In genomic region chr17:25067442-25067851, GRCm38 (mm10) we compare ENCODE assay signal across 9 mouse cellular contexts. TPM values are rescaled to one million over a fixed set of nuclear protein-coding genes. Genes with fewer than 3 reads are reported as not detected.
DNase-seq lines count a peak whose midpoint lies in the region; ATAC-seq lines count a peak whose summit lies in the region.
"Had no signal": no experiment of that assay in that cellular context is flagged by ENCODE, and none has a peak within 500 bp of the region (broad histone marks: within the 10 kb centered on the region; RNA-seq: fewer than 3 reads in every experiment).

No protein-coding gene starts in this region.

- H3K27me3 ChIP-seq in liver, embryonic 16.5 days (ENCODE audit: control insufficient read depth, insufficient read depth, low read depth, low read length): no peaks in the 10 kb centered on the region
- H3K27me3 ChIP-seq: midbrain, embryonic 13.5 days; Patski had no signal

- H3K9ac ChIP-seq in liver, embryonic 16.5 days (ENCODE audit: low read depth, low read length): no peak overlapping the region
- H3K9ac ChIP-seq: midbrain, embryonic 13.5 days had no signal

- H3K36me3 ChIP-seq in liver, embryonic 16.5 days (ENCODE audit: control insufficient read depth, insufficient read depth): no peaks in the 10 kb centered on the region

- intact Hi-C loops in heart, postnatal 10 days (cut with DNase I): no loop called here
- intact Hi-C loops in left cerebral cortex, postnatal 14 days (cut with DNase I): no loop called here

- H3K27ac ChIP-seq in liver, embryonic 16.5 days (ENCODE audit: low read length): peak overlapping the region; percentile 27; the same call in 1 of the 2 replicates
- H3K27ac ChIP-seq: midbrain, embryonic 13.5 days had no signal

- WGBS in liver, embryonic 16.5 days (ENCODE audit: insufficient replicate concordance): 29% methylated on average over 8 of the region's 8 CpGs

- no peaks in the 10 kb centered on the region for H3K9me3 ChIP-seq in liver, embryonic 16.5 days (replicated peaks; ENCODE audit: control insufficient read depth, low read length)
- H3K9me3 ChIP-seq: midbrain, embryonic 13.5 days had no signal

- 0 out of 2 replicates have a peak, but pooled peaks have one; percentile 12 for ATAC-seq in liver, embryonic 16.5 days (ENCODE audit: low read depth)
- ATAC-seq: midbrain, embryonic 13.5 days; Patski had no signal

- no peak overlapping the region for H3K4me3 ChIP-seq in liver, embryonic 16.5 days (ENCODE audit: low read depth, low read length)
- H3K4me3 ChIP-seq: midbrain, embryonic 13.5 days had no signal

- peaks cover 19% of the 10 kb centered on the region for H3K4me1 ChIP-seq in liver, embryonic 16.5 days (ENCODE audit: control insufficient read depth, low read depth, low read length)
- H3K4me1 ChIP-seq: midbrain, embryonic 13.5 days had no signal

- no peak overlapping the region for H3K4me2 ChIP-seq in liver, embryonic 16.5 days (ENCODE audit: low read depth, low read length)
- H3K4me2 ChIP-seq: midbrain, embryonic 13.5 days had no signal

- peak; percentile 39 for DNase-seq in adrenal gland, postnatal 10 days
- peak; percentile 53 for DNase-seq in adrenal gland, postnatal 14 days
- peak; percentile 63 for DNase-seq in heart, postnatal 10 days
- no peak for DNase-seq in embryo, embryonic 10 days (ENCODE audit: low spot score)
- no peak for DNase-seq in B cell, adult 2 months
- no peak for DNase-seq in left cerebral cortex, postnatal 14 days (ENCODE audit: low spot score in 2 of 2)

RNA-seq across cellular contexts. Expression of gene Tmem204, which starts 15.9 kb away (rescaled TPM):
- 10 to 100 TPM; 23.1 to 31.8 TPM for total RNA-seq in adrenal gland, postnatal 10 days (2021)
- total RNA-seq in adrenal gland, postnatal 14 days (2021): 30.1 and 30.2 TPM in 2 replicates
- 10 to 100 TPM; 42.1 to 42.2 TPM for total RNA-seq in heart, postnatal 10 days (2021)
- polyA plus RNA-seq in liver, embryonic 16.5 days (2015; fragmentation: Nextera tagmentation; extraction: Ambion mirVana): 6.2 and 7.3 TPM in 2 replicates
- 10 to 100 TPM in 1 of 2 experiments, 1 to 10 TPM in 1; 9.5 to 11.9 TPM for total RNA-seq in left cerebral cortex, postnatal 14 days (2021)

RNA-seq across cellular contexts. Expression of gene Telo2, which starts 48.3 kb away (rescaled TPM):
- 10 to 100 TPM; 17.6 to 30.4 TPM for total RNA-seq in adrenal gland, postnatal 10 days (2021)
- 19.9 and 27.3 TPM in 2 replicates for total RNA-seq in adrenal gland, postnatal 14 days (2021)
- total RNA-seq in heart, postnatal 10 days (2021): 10 to 100 TPM; 15.2 to 16.8 TPM
- polyA plus RNA-seq in liver, embryonic 16.5 days (2015; fragmentation: Nextera tagmentation; extraction: Ambion mirVana): 12.2 TPM in 2 replicates
- 10 to 100 TPM; 29.8 to 32.3 TPM for total RNA-seq in left cerebral cortex, postnatal 14 days (2021)

RNA-seq across cellular contexts. Expression of gene Ift140, which starts 51.6 kb away (rescaled TPM):
- 10 to 100 TPM; 25.0 to 28.2 TPM for total RNA-seq in adrenal gland, postnatal 10 days (2021)
- 30.0 and 43.7 TPM in 2 replicates for total RNA-seq in adrenal gland, postnatal 14 days (2021)
- 1 to 10 TPM; 7.3 to 7.8 TPM for total RNA-seq in heart, postnatal 10 days (2021)
- 145 and 146 TPM in 2 replicates for polyA plus RNA-seq in liver, embryonic 16.5 days (2015; fragmentation: Nextera tagmentation; extraction: Ambion mirVana)
- 10 to 100 TPM; 19.8 to 22.9 TPM for total RNA-seq in left cerebral cortex, postnatal 14 days (2021)

RNA-seq across cellular contexts. Expression of gene Cramp1l, which starts 51.9 kb away (rescaled TPM):
- 10 to 100 TPM; 18.7 to 20.0 TPM for total RNA-seq in adrenal gland, postnatal 10 days (2021)
- total RNA-seq in adrenal gland, postnatal 14 days (2021): 23.3 and 26.7 TPM in 2 replicates
- 10 to 100 TPM; 15.2 to 15.9 TPM for total RNA-seq in heart, postnatal 10 days (2021)
- polyA plus RNA-seq in liver, embryonic 16.5 days (2015; fragmentation: Nextera tagmentation; extraction: Ambion mirVana): 2.7 and 2.9 TPM in 2 replicates
- total RNA-seq in left cerebral cortex, postnatal 14 days (2021): 10 to 100 TPM; 26.0 to 27.9 TPM

RNA-seq across cellular contexts. Expression of gene Ptx4, which starts 53.1 kb away (rescaled TPM):
- total RNA-seq in adrenal gland, postnatal 10 days (2021): under 1 TPM; 0.18 to 0.69 TPM
- not detected in 2 replicates for total RNA-seq in adrenal gland, postnatal 14 days (2021)
- total RNA-seq in heart, postnatal 10 days (2021): 1 to 10 TPM; 1.9 to 4.6 TPM
- not detected in 2 replicates for polyA plus RNA-seq in liver, embryonic 16.5 days (2015; fragmentation: Nextera tagmentation; extraction: Ambion mirVana)
- total RNA-seq in left cerebral cortex, postnatal 14 days (2021): 1 to 10 TPM; 1.9 to 2.3 TPM
- polyA plus RNA-seq: midbrain, embryonic 13.5 days had no signal

Comparison
In these comparisons a context has a peak if more than half of its experiments do, and no peak if none do; other contexts are left out.
1. DNase-seq: peak in adrenal gland, postnatal 10 days (single experiment), adrenal gland, postnatal 14 days (single experiment) and heart, postnatal 10 days (2 of 2); none in embryo, embryonic 10 days (single experiment), B cell, adult 2 months (0 of 2) and left cerebral cortex, postnatal 14 days (0 of 2).